Mouse (Mus musculus) hindbrain, embryonic 15.5 days (tissue): ENCODE data around the gene Rtkn. TPM values are rescaled to one million over a fixed set of nuclear protein-coding genes. Genes with fewer than 3 reads are reported as not detected.
"Not testable (repeated sequence)": the region's sequence is repeated elsewhere in the genome, so short reads cannot be mapped to it uniquely, and the experiment has no call there.

Source experiments
- ATAC-seq: fragments of 200-750 bp; cut with Nextera tagmentation; 2 replicates; pipeline ENCODE4 v1.8.0; 2017; ENCODE audit warnings: low read depth, moderate number of reproducible peaks, moderate TSS enrichment; ENCODE audit not compliant: low FRiP score
- H3K27ac ChIP-seq: fragments of 300-500 bp; sonication (generic); replicated peaks from 2 replicates; pipeline ENCODE4 v1.5.1; 2015; ENCODE audit warnings: mild to moderate bottlenecking, inconsistent platforms
- H3K27me3 ChIP-seq: fragments of 300-500 bp; sonication (generic); 2 replicates; pipeline ENCODE4 v1.6.1; 2015; ENCODE audit warnings: control low read depth, inconsistent platforms
- H3K36me3 ChIP-seq: fragments of 300-500 bp; sonication (generic); 2 replicates; pipeline ENCODE4 v1.6.1; 2015; ENCODE audit warnings: control low read depth, inconsistent platforms
- H3K4me1 ChIP-seq: fragments of 300-500 bp; sonication (generic); replicated peaks from 2 replicates; pipeline ENCODE4 v1.6.1; 2015; ENCODE audit warnings: control low read depth, inconsistent platforms
- H3K4me2 ChIP-seq: fragments of 300-500 bp; sonication (generic); 2 replicates; pipeline ENCODE4 v1.6.1; 2015; ENCODE audit warnings: moderate library complexity, mild to moderate bottlenecking, inconsistent platforms
- H3K4me3 ChIP-seq: fragments of 300-500 bp; sonication (generic); 2 replicates; pipeline ENCODE4 v1.5.1; 2015; ENCODE audit warnings: mild to moderate bottlenecking, inconsistent platforms
- H3K9ac ChIP-seq: fragments of 300-500 bp; sonication (generic); 2 replicates; pipeline ENCODE4 v1.6.1; 2015; ENCODE audit warnings: inconsistent platforms
- H3K9me3 ChIP-seq: fragments of 300-500 bp; sonication (generic); 2 replicates; pipeline ENCODE4 v1.6.1; 2016; ENCODE audit warnings: control low read depth, inconsistent platforms
- WGBS: fragments of 180-500 bp; shearing (Covaris S2); methylation state at CpG from one replicate; pipeline ENCODE4 v1.1.7; 2015; 5-methylcytosine and 5-hydroxymethylcytosine counted together
- polyA plus RNA-seq: library from polyadenylated mRNA; unstranded; fragments of >200 nt; fragmentation: Nextera tagmentation; extraction: Ambion mirVana; gene quantifications from 2 replicates; pipeline ENCODE4 v1.2.1, GENCODE M21; 2015

Gene Rtkn
- polyA plus RNA-seq, 1 experiment from 2014 or later = 14.9 TPM

- Histone ChIP-seq H3K27me3 (no peaks in the 10 kb centered on the region), H3K36me3 (no peaks in the 10 kb centered on the region), H3K9ac (no peak overlapping the region), H3K4me3 (no peak overlapping the region), H3K27ac (no peak overlapping the region), H3K4me1 (peaks cover 9% of the 10 kb centered on the region), H3K9me3 (no peaks in the 10 kb centered on the region), H3K4me2 (no peak overlapping the region)
- no peak for ATAC-seq
- 58% methylated on average over 7 of the region's 7 CpGs for WGBS
These were observed 12.0 kb downstream of the Rtkn start for GRCm38 (mm10) chr6:83147280-83147679.

- no peak overlapping the region for H3K4me2 ChIP-seq
- no peak overlapping the region for H3K27ac ChIP-seq
- peaks cover 16% of the 10 kb centered on the region for H3K4me1 ChIP-seq
- H3K9me3 ChIP-seq = no peaks in the 10 kb centered on the region
- H3K27me3 ChIP-seq = no peaks in the 10 kb centered on the region
- no peak overlapping the region for H3K4me3 ChIP-seq
- no peak overlapping the region for H3K9ac ChIP-seq
- no peak for ATAC-seq
- WGBS = 30% methylated on average over 8 of the region's 8 CpGs
- H3K36me3 ChIP-seq = no peaks in the 10 kb centered on the region
These were observed 16.5 kb downstream of the Rtkn start for GRCm38 (mm10) chr6:83151721-83152120.

GRCm38 (mm10) chr6:83153038-83153437, 17.8 kb downstream of the Rtkn start:
- no peaks in the 10 kb centered on the region for H3K27me3 ChIP-seq
- H3K36me3 ChIP-seq = no peaks in the 10 kb centered on the region
- no peaks in the 10 kb centered on the region for H3K9me3 ChIP-seq
- peaks cover 16% of the 10 kb centered on the region for H3K4me1 ChIP-seq
- H3K4me2 ChIP-seq = no peak overlapping the region
- 88% methylated on average over 12 of the region's 12 CpGs for WGBS
- H3K9ac ChIP-seq = no peak overlapping the region
- no peak overlapping the region for H3K4me3 ChIP-seq
- no peak for ATAC-seq
- H3K27ac ChIP-seq = no peak overlapping the region

GRCm38 (mm10) chr6:83153485-83153884, 18.2 kb downstream of the Rtkn start:
- no peaks in the 10 kb centered on the region for H3K36me3 ChIP-seq
- H3K9ac ChIP-seq = no peak overlapping the region
- ATAC-seq = no peak
- no peaks in the 10 kb centered on the region for H3K27me3 ChIP-seq
- 79% methylated on average over 5 of the region's 5 CpGs for WGBS
- H3K4me3 ChIP-seq = no peak overlapping the region
- no peak overlapping the region for H3K27ac ChIP-seq
- peaks cover 16% of the 10 kb centered on the region for H3K4me1 ChIP-seq
- no peaks in the 10 kb centered on the region for H3K9me3 ChIP-seq
- H3K4me2 ChIP-seq = no peak overlapping the region

- peaks cover 16% of the 10 kb centered on the region for H3K4me1 ChIP-seq
- no peaks in the 10 kb centered on the region for H3K9me3 ChIP-seq
- peak overlapping the region; percentile 52 for H3K9ac ChIP-seq
- H3K36me3 ChIP-seq = no peaks in the 10 kb centered on the region
- peak overlapping the region; percentile 85 for H3K4me2 ChIP-seq
- 0 out of 2 replicates have a peak overlapping the region, but pooled peaks have one; percentile 2 for H3K27ac ChIP-seq
- peaks cover 9% of the 10 kb centered on the region for H3K27me3 ChIP-seq
- H3K4me3 ChIP-seq = peak overlapping the region; percentile 50
- ATAC-seq = peak; percentile 54
- 8% methylated on average over 21 of the region's 23 CpGs for WGBS
These were observed 20.4 kb downstream of the Rtkn start for GRCm38 (mm10) chr6:83155552-83156238.

GRCm38 (mm10) chr6:83156259-83156684, 21.0 kb downstream of the Rtkn start, which contains the start of the genes Wdr54 and 1700003E16Rik:
Wdr54 (minus strand) TSS chr6:83156397.
1700003E16Rik (plus strand) TSS chr6:83156404.
- Histone ChIP-seq H3K4me2 (peak within 1 kb of the TSS; percentile 85), H3K9ac (peak within 1 kb of the TSS; percentile 52), H3K4me1 (peaks cover 16% of the 10 kb centered on the region), H3K9me3 (no peaks in the 10 kb centered on the region), H3K36me3 (no peaks in the 10 kb centered on the region), H3K27me3 (peaks cover 15% of the 10 kb centered on the region), H3K27ac (0 out of 2 replicates have a peak within 1 kb of the TSS, but pooled peaks have one; percentile 2), H3K4me3 (peak within 1 kb of the TSS; percentile 50)
- WGBS = 2% methylated on average over 32 of the region's 32 CpGs
- peak; percentile 93 for ATAC-seq

GRCm38 (mm10) chr6:83159456-83159855, 24.2 kb downstream of the Rtkn start:
- H3K4me2 ChIP-seq, ATAC-seq, H3K27ac ChIP-seq, H3K36me3 ChIP-seq, H3K4me3 ChIP-seq, H3K9me3 ChIP-seq, H3K9ac ChIP-seq: not testable (repeated sequence)
- peaks cover 29% of the 10 kb centered on the region for H3K27me3 ChIP-seq
- peaks cover 31% of the 10 kb centered on the region for H3K4me1 ChIP-seq
- 29% methylated on average over 3 of the region's 3 CpGs for WGBS

GRCm38 (mm10) chr6:83161442-83161841, 26.2 kb downstream of the Rtkn start:
- H3K36me3 ChIP-seq = no peaks in the 10 kb centered on the region
- H3K27ac ChIP-seq = no peak overlapping the region
- no peak overlapping the region for H3K9ac ChIP-seq
- ATAC-seq = no peak
- WGBS = 7% methylated on average over 19 of the region's 19 CpGs
- no peaks in the 10 kb centered on the region for H3K9me3 ChIP-seq
- H3K27me3 ChIP-seq = peaks cover 29% of the 10 kb centered on the region
- peak overlapping the region; percentile 26 for H3K4me3 ChIP-seq
- H3K4me2 ChIP-seq = peak overlapping the region; percentile 54
- H3K4me1 ChIP-seq = peaks cover 26% of the 10 kb centered on the region

GRCm38 (mm10) chr6:83161921-83162641, 26.8 kb downstream of the Rtkn start:
- Histone ChIP-seq H3K9ac (peak overlapping the region; percentile 30), H3K27ac (no peak overlapping the region), H3K27me3 (peaks cover 29% of the 10 kb centered on the region), H3K36me3 (no peaks in the 10 kb centered on the region), H3K4me3 (peak overlapping the region; percentile 26), H3K4me1 (peaks cover 29% of the 10 kb centered on the region), H3K4me2 (peak overlapping the region; percentile 54), H3K9me3 (no peaks in the 10 kb centered on the region)
- WGBS = 2% methylated on average over 46 of the region's 49 CpGs
- ATAC-seq = no peak

- no peak for ATAC-seq
- Histone ChIP-seq H3K9ac (peak overlapping the region; percentile 17; the same call in 1 of the 2 replicates), H3K27me3 (peaks cover 29% of the 10 kb centered on the region), H3K27ac (no peak overlapping the region), H3K4me1 (peaks cover 35% of the 10 kb centered on the region), H3K36me3 (no peaks in the 10 kb centered on the region), H3K4me2 (peak overlapping the region; percentile 54), H3K9me3 (no peaks in the 10 kb centered on the region), H3K4me3 (peak overlapping the region; percentile 26)
- 2% methylated on average over 8 of the region's 8 CpGs for WGBS
These were observed 27.4 kb downstream of the Rtkn start for GRCm38 (mm10) chr6:83162701-83163100.

GRCm38 (mm10) chr6:83165026-83165606, 29.9 kb downstream of the Rtkn start:
- WGBS = 6% methylated on average over 6 of the region's 6 CpGs
- Histone ChIP-seq H3K4me1 (peaks cover 57% of the 10 kb centered on the region), H3K9ac (peak overlapping the region; percentile 90), H3K36me3 (no peaks in the 10 kb centered on the region), H3K4me2 (peak overlapping the region; percentile 65), H3K27me3 (peaks cover 26% of the 10 kb centered on the region), H3K27ac (peak overlapping the region; percentile 95), H3K9me3 (no peaks in the 10 kb centered on the region), H3K4me3 (peak overlapping the region; percentile 83)
- peak; percentile 43; the same call in 1 of the 2 replicates for ATAC-seq
